Mouse (Mus musculus) ES-CJ7 (cell line): ENCODE measurements around the gene Olfr576.

ENCODE experiments used
- DNase-seq: peaks from one replicate; pipeline ENCODE4 v3.0.0; 2011; ENCODE audit warnings: low read depth, low spot score

Gene Olfr576

DNA sequence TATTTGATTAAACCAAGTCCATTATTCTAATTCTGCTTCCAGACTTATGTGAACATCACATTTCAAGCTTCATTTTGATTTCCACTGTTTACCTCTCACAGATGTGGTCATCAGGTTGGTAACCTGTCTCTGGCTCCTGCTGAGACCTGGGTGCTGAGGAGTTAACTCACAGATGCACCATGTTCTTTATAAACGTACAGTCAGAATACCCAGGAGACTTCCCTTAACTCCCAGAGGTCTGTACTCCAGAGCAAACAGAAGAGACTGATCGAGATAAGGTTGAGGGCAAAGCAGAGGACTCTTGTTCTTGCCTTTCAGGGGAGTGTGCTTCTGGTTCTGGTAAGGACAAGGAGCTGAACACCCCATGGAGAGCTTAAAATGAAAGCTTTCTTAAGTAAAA, at the start of gene Olfr576:
TSS of gene Olfr576 (plus strand) at position 301 of the 400 bp plus-strand sequence.
- DNase-seq, result no peak

DNA sequence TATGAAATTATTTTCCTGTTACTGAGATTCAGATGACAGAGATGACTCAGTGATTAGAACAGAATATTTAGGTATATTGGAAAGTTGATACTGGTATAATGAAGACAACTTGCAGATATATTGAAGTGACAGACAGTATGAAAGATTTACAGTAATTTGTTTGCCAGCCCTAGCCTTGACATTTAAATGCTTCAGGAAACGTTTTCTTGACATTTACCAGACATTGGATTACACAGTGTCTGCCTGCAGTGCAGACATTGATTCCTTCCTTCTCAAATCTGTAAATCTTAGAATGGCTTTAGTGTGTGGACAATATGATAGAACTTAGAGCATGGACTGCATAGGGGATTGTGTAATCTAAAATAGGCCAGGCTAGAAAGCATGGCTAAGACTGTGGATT, 47.2 kb upstream of the Olfr576 start:
- DNase-seq, result no peak

DNA sequence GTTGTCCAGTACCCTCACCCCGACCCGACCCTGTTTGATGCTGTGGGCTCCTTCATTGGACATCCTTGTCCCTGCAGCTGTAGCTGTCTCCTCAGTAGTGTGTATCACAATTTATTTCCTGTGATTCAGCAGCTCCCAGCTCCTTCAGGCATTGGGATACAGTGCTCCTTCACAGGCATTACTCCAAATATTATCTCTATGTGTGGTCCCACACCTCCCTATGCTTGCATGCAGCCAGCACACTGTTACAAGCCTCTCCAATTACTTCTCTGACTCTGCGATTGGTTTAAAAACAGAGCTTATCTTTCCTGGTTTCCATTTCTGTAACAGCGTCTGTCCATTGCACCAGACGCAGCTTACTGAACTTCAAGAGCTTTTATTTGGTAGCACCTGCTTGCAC, 46.1 kb upstream of the Olfr576 start:
- DNase-seq, result no peak

DNA sequence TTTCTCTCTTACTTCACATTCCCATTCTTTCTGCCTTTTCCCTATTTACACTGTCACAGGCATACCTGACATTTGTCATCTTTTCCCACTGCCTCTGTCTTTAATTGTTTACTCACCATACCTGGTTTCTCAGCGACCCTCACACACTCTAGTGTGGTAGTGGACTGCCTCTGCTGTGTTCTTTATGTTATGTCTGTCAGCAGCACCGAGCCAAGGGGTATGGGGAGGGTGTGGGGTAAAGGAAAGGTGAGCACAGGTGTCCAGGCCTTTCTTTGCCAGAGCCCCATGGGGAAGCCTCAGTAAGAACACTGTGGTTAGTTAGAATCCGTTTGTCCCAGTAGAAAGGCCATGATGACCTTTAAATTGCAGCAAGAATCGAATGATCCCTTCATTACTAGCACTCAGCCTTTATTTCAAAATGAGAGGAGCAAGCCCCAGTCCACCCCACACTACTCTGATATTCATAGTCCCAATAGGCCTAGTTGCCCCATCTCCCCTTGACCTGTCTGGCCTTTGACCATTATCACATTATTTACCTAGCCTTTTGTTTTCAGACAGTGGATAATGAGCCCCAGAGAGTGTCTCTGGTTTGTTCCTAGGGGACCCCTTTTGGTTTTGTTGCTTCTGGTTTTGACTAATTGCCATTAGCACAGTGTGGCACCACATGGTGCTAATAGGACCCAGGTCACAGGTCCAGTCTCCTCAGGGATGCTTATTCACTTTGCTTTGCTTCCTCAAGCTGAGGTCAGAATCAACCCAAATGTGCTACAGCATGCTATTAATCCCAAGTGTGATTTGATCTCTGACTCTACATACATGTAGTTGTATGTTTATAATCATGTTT, 45.2 kb upstream of the Olfr576 start, which contains the start of gene Olfr571:
TSS of gene Olfr571 (minus strand) at position 505 of the 844 bp plus-strand sequence.
- no peak for DNase-seq

DNA sequence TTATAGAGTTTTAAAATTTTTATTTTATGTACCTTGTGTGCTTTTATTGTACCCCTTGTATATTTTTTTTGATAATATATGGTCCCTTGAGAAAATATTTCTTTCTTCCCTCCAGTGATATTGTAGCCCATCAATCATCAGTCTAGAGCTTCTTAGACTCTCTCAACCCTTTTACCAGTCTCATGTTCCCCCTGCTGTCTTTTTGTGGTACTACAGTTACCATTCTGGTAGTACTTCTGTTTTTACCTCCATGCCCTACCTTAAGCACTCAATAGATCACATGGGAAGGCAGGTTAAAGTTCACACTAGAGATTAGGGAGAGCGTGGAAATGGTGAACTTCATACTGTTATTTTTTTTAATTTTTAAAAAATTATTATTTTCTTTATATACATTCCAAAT, 42.8 kb upstream of the Olfr576 start:
- DNase-seq, result peak; percentile 72

DNA sequence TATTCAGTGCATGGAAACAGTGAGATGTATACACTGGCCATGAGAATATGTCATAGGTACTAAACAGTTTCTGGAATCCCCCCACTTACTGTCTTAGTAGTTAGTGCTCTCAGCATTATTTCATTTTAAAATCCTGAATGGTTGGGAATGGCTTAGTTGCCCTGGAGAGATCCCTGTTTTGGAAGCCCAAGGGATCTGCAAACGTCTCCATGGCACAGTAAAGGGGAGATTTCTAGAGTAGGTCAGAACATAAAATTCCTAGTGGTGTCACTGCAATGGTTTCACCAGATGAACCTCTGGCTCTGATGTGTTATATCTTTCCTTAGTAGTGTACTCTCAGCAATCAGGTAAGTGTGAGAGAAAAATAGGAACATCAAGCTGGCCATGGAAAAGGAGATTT, 38.4 kb upstream of the Olfr576 start, which contains the start of gene Olfr572:
TSS of gene Olfr572 (plus strand) at position 301 of the 400 bp plus-strand sequence.
- DNase-seq, result no peak

DNA sequence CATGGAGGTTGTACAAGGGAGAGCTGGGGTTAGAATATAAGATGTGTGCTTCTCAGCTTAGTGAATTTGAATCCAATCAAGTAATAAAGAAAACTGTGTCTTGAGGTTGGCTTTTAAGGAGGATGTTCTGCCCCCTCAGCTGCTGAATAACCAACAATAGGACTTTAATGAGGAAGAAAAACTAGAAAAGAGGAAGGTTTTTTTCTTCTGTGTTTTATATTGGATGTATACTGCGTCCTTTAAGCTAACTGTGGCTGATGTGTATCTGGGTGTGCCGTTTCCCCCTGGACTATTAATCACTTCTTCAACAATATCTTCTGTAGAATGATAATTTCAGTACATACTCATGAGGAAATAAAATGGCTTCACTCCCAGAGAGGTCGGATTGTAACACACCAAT, 35.4 kb upstream of the Olfr576 start:
- DNase-seq, result no peak

DNA sequence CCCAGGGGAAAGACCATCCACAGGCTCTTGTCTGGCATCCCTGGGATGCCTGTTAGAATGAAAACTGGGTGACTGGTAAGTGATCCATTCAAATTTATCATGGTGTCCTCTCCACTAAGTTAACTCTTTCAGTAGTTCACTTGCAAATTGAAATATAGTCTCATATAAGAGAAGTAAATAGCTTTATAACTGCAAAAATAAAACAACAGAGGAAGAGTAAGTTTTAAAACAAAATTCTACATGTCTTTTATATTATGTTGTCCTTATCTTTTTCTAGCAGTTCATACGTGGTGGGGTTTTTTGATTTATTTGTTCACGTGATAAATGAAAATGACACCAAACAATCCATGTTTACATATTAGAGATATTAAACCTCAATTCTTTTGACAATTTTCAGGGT, 20.0 kb upstream of the Olfr576 start, which contains the start of gene Olfr573-ps1:
TSS of gene Olfr573-ps1 (minus strand) at position 101 of the 400 bp plus-strand sequence.
- DNase-seq, result no peak

DNA sequence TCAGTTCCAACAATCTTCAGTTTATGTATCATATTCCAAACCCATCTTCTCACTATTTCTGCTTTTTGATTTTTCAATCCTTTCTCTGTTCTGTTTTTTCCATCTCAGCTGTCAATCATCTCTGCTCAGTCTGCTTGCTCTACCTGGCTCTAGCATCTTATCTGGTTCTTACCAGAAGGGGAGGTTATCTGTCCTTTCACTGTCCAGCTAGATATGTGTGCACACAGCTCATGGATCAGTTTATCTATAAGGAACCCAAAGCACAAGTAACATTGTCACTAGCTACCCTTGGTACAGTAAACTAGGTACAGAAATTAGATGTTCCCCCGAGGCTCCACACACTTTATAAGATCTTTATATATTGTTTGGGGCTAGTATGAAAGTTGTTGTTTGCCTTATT, 19.0 kb upstream of the Olfr576 start:
- DNase-seq, result no peak

DNA sequence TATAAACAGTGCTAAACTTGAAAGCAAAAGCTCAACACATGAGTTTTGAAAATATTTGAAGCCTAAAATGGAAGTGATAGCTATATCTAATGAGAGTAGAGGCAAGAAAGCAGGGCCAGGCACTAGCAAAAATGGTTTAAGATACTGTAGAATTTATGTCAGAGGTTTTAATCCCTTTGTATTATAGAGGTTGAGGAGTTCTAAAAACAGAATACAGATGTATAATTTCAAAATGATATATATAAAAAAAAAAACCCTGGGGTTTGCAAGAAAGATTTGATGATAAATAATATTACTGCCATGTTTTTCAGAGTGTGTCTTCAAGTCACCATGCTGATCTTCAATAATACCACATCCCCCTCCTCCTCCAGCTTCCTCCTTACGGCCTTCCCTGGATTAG, 14.3 kb upstream of the Olfr576 start, which contains the start of gene Olfr574:
TSS of gene Olfr574 (plus strand) at position 301 of the 400 bp plus-strand sequence.
- no peak for DNase-seq

DNA sequence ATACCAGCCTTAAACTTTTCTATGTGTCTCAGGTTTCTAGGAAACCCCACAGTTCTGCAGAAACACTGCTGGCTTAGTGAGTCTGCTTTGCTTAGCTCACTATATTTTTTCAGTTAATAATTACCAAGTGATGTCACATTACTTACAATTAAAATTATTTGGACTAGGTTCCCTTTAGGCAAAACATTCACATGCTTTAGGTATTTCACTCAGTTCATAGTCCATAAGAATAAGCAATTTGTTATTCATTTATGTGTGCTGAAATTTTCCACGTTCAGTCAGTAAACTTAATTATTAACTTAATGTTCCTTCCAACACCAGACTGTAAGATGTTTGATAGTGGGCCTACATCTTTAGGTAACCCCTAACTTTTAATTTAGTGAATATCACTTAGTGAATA, 11.7 kb upstream of the Olfr576 start:
- DNase-seq, result no peak

DNA sequence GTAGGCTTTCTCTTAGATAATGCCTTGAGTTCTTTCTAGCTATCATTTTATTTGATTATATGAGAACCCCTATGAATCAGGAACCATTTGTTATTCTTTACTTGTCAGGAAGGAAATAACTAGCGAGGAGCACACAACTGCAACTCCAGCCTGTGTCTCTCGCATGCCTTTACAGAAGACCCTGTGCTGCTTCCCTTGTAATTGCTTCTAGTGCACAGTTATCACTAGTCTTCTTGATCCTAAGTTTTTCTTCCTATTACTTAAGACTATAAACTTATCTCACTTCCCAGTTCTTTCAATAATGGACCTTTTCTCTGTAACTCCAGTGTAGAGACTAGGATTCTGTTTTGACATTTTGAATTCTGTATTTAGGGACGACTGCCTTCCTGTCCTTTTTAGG, 4.3 kb upstream of the Olfr576 start:
- DNase-seq, result no peak

DNA sequence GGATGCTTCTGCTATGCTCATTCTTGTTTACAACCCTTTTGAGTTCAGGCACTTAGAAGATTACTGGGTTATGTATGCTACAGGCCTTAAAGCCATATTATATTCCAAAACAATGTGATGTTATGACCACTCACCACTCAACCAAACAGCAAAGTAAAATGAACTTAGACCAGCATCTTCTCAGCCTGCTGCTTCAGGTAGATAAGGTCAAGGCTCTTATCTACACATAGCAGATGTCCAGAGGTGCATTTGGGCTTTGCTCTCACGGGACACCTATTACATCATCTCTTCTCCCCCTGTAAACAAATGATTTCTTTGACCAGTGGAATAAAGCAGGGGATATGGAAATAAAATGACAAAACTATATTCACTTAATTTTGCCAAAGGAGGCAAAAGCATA, 3.9 kb upstream of the Olfr576 start, which contains the start of gene Olfr575:
TSS of gene Olfr575 (minus strand) at position 183 of the 400 bp plus-strand sequence.
- DNase-seq, result no peak

DNA sequence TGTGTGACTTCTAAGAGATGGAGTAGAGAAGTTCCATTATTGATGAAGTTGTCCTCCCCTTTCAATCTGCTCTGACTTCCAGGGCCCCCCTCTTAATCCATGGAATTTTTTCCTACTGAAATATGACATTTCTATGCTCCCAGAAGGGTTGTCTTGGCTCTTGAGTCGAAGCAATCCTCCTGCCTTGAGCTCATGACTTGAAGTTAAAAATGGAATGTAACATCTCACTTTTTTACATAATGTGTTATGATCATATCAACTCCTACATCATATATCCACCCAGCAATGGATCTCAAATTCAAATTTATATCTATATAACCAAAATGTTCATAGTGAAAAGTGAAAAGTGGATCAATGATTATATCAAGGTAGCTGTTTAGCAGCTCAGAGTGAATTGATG, 11.9 kb downstream of the Olfr576 start:
- DNase-seq, result no peak

DNA sequence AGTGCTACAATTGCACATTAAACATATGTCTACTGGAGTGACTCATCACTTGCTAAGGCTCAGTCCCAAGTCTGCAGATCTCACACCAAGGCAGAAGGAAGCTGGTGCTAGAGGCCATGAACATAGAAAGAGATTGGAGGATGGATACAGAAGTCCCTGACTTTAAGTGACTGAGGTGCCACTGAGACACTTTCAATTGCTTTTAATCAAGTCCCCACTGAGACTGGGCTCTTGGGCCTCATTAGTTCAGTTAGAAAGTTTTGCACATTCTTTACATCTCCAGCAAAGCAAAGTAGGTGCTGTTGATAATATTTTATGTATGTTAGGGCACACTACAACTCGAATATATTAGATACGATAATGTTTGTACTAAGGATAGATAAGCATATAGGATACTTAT, 13.4 kb downstream of the Olfr576 start, which contains the start of gene Olfr577:
TSS of gene Olfr577 (minus strand) at position 101 of the 400 bp plus-strand sequence.
- DNase-seq, result no peak

DNA sequence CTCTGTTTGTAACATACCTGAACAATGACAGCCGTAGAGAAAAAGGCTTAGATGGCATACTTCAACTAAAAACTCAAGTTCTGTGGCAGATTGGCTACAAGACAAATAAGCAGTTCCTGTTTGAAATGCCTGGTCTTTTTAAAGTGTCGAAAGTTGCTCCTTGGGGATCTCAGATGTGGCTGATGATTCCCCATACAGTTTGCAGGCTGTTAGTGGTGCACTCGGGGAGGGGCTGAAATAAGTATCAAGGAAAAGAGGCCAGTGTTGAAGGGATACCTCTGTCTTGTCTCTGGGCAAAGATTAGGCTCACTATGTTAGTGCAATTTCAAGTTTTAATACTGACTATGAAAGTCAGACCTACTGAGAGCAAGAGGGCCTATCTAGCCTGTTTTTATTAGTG, 26.8 kb downstream of the Olfr576 start, which contains the start of gene Olfr578:
TSS of gene Olfr578 (minus strand) at position 101 of the 400 bp plus-strand sequence.
- DNase-seq, result no peak
